Mouse (Mus musculus) lung, embryonic 14.5 days (tissue): ENCODE measurements at regions not wholly inside any gene's neighbourhood (a gene's known extent, or its start where the extent isn't known, plus 50 kb on each side); places are given as distances from the start of the nearest gene placed in this dataset.

Source experiments
- ATAC-seq: fragments of 200-750 bp; cut with Nextera tagmentation; 2 replicates; pipeline ENCODE4 v1.8.0; 2017; ENCODE audit warnings: mild to moderate bottlenecking, moderate TSS enrichment, moderate library complexity; ENCODE audit not compliant: insufficient read depth
- DNase-seq: peaks from one replicate; pipeline ENCODE4 v3.0.0-alpha.2; 2015
- H3K27ac ChIP-seq: fragments of 300-500 bp; sonication (generic); 2 replicates; pipeline ENCODE4 v1.5.1; 2014; ENCODE audit warnings: low read depth, mild to moderate bottlenecking, moderate library complexity
- H3K27me3 ChIP-seq: fragments of 300-500 bp; sonication (generic); 2 replicates; pipeline ENCODE4 v1.6.1; 2014; ENCODE audit warnings: low read length, control low read depth; ENCODE audit not compliant: insufficient read depth
- H3K36me3 ChIP-seq: fragments of 300-500 bp; sonication (generic); 2 replicates; pipeline ENCODE4 v1.6.1; 2014; ENCODE audit warnings: control low read depth; ENCODE audit not compliant: insufficient read depth
- H3K4me1 ChIP-seq: fragments of 300-500 bp; sonication (generic); 2 replicates; pipeline ENCODE4 v1.6.1; 2014; ENCODE audit warnings: antibody characterized with exemption, control low read depth; ENCODE audit not compliant: insufficient read depth
- H3K4me2 ChIP-seq: fragments of 300-500 bp; sonication (generic); 2 replicates; pipeline ENCODE4 v1.6.1; 2014; ENCODE audit warnings: mild to moderate bottlenecking
- H3K4me3 ChIP-seq: fragments of 300-500 bp; sonication (generic); 2 replicates; pipeline ENCODE4 v1.5.1; 2014; ENCODE audit warnings: low read depth, low read length
- H3K9ac ChIP-seq: fragments of 300-500 bp; sonication (generic); 2 replicates; pipeline ENCODE4 v1.6.1; 2014
- H3K9me3 ChIP-seq: fragments of 300-500 bp; sonication (generic); 2 replicates; pipeline ENCODE4 v1.6.1; 2016; ENCODE audit warnings: low read depth, low read length, control low read depth
- CTCF ChIP-seq: IDR thresholded peaks from 2 replicates; pipeline ENCODE4 v1.5.1; 2016; ENCODE audit warnings: antibody characterized with exemption, low read depth
- WGBS: fragments of 180-500 bp; shearing (Covaris S2); extraction: QIAGEN DNeasy Blood & Tissue Kit; methylation state at CpG from one replicate; pipeline ENCODE4 v1.1.7; 2014; 5-methylcytosine and 5-hydroxymethylcytosine counted together

- H3K36me3 ChIP-seq = no peaks in the 10 kb centered on the region
- H3K27ac ChIP-seq = no peak overlapping the region
- DNase-seq = no peak
- WGBS = 71% methylated on average over 6 of the region's 6 CpGs
- H3K4me1 ChIP-seq = no peaks in the 10 kb centered on the region
- TF ChIP-seq CTCF = no peak
- H3K27me3 ChIP-seq = no peaks in the 10 kb centered on the region
- no peak for ATAC-seq
- no peaks in the 10 kb centered on the region for H3K9me3 ChIP-seq
- no peak overlapping the region for H3K4me3 ChIP-seq
- no peak overlapping the region for H3K4me2 ChIP-seq
- no peak overlapping the region for H3K9ac ChIP-seq
Observed at GRCm38 (mm10) chr8:50027544-50027943, 1183.8 kb upstream of the Tenm3 start.

DNA sequence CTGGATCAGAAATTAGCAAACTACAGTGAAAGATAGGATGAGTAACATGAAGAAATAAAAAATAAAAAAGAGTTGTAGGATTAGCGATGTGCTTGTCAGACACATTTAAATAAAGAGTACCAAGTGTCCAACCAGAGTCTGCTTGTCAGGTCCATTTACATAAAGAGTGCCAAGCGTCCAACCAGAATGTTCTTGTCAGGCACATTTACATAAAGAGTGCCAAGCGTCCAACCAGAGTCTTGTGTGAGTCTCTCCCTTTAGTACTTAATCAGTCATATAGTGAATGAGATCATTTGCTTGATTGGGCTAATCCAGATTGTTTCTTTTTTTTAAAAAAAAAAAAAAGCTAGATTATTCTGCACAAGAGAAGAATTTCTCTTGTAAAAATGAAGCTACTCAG lies 1163.8 kb upstream of the Tenm3 start:
- Histone ChIP-seq H3K9ac (no peak overlapping the region), H3K36me3 (no peaks in the 10 kb centered on the region), H3K4me1 (no peaks in the 10 kb centered on the region), H3K4me2 (no peak overlapping the region), H3K27ac (no peak overlapping the region), H3K4me3 (no peak overlapping the region), H3K27me3 (no peaks in the 10 kb centered on the region), H3K9me3 (peaks cover 7% of the 10 kb centered on the region; the same call in 1 of the 2 replicates)
- DNase-seq (no peak), ATAC-seq (no peak)
- TF ChIP-seq CTCF = no peak
- WGBS = 79% methylated on average over 3 of the region's 3 CpGs

DNA sequence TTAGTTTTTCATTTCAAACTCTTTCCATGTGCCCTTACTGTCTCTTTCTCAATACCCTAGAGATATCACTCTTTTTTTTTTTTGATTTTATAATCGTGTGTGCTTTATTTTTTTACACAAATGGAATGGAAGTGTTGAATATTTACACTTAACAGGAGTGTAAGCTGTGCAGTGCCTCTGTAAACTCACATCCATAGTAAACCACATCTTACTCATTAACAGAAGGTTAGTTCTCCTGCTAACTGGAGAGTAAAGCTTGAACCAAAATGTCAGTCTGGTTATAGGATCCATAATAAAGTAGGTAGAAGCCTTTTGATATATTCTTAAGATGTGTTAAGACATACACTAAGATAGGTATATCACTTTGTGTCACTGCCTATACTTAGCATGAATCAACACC lies 1160.5 kb upstream of the Tenm3 start:
- Histone ChIP-seq H3K9me3 (no peaks in the 10 kb centered on the region), H3K4me3 (no peak overlapping the region), H3K27me3 (no peaks in the 10 kb centered on the region), H3K4me2 (no peak overlapping the region), H3K27ac (no peak overlapping the region), H3K4me1 (no peaks in the 10 kb centered on the region), H3K9ac (no peak overlapping the region), H3K36me3 (no peaks in the 10 kb centered on the region)
- WGBS = 30% methylated on average over 1 of the region's 1 CpGs
- ATAC-seq (no peak), DNase-seq (no peak)
- no peak for TF ChIP-seq CTCF

GRCm38 (mm10) chr8:50003641-50004040 lies 1159.9 kb upstream of the Tenm3 start:
- no peak overlapping the region for H3K9ac ChIP-seq
- no peak overlapping the region for H3K4me3 ChIP-seq
- TF ChIP-seq CTCF = no peak
- DNase-seq = no peak
- H3K4me1 ChIP-seq = no peaks in the 10 kb centered on the region
- no peaks in the 10 kb centered on the region for H3K9me3 ChIP-seq
- WGBS = 57% methylated on average over 2 of the region's 2 CpGs
- no peak overlapping the region for H3K27ac ChIP-seq
- H3K27me3 ChIP-seq = no peaks in the 10 kb centered on the region
- ATAC-seq = no peak
- H3K36me3 ChIP-seq = no peaks in the 10 kb centered on the region
- H3K4me2 ChIP-seq = no peak overlapping the region

- DNase-seq = peak; percentile 5
- no peak overlapping the region for H3K27ac ChIP-seq
- H3K4me2 ChIP-seq = no peak overlapping the region
- TF ChIP-seq CTCF = peak; percentile 5; the same call in 1 of the 2 replicates
- no peaks in the 10 kb centered on the region for H3K9me3 ChIP-seq
- no peaks in the 10 kb centered on the region for H3K4me1 ChIP-seq
- no peak overlapping the region for H3K9ac ChIP-seq
- no peaks in the 10 kb centered on the region for H3K27me3 ChIP-seq
- no peaks in the 10 kb centered on the region for H3K36me3 ChIP-seq
- WGBS = 44% methylated on average over 8 of the region's 8 CpGs
- ATAC-seq = no peak
- no peak overlapping the region for H3K4me3 ChIP-seq
Observed at GRCm38 (mm10) chr8:49998281-49999037, 1154.7 kb upstream of the Tenm3 start.
